Mouse (Mus musculus) thymus, adult 2 months (tissue): ENCODE measurements around the gene Kcnt2. TPM values are rescaled to one million over a fixed set of nuclear protein-coding genes. Genes with fewer than 3 reads are reported as not detected.

Source experiments
- DNase-seq: peaks from one replicate; pipeline ENCODE4 v3.0.0; 2021
- H3K27ac ChIP-seq: fragments of 200-500 bp; 2 replicates; pipeline ENCODE4 v1.5.1; 2012; ENCODE audit warnings: low read length, control low read depth; ENCODE audit not compliant: control insufficient read depth, insufficient read depth
- H3K27me3 ChIP-seq: fragments of 200-500 bp; 2 replicates; pipeline ENCODE4 v1.6.1; 2012; ENCODE audit warnings: mild to moderate bottlenecking, low read length, moderate library complexity, mixed read lengths; ENCODE audit not compliant: control insufficient read depth, insufficient read depth
- H3K36me3 ChIP-seq: fragments of 200-500 bp; 2 replicates; pipeline ENCODE4 v1.6.1; 2012; ENCODE audit warnings: mild to moderate bottlenecking, low read length, moderate library complexity; ENCODE audit not compliant: control insufficient read depth, insufficient read depth
- H3K4me1 ChIP-seq: fragments of 200-500 bp; replicated peaks from 2 replicates; pipeline ENCODE4 v1.6.1; 2012; ENCODE audit warnings: low read length; ENCODE audit not compliant: control insufficient read depth, insufficient read depth
- H3K4me3 ChIP-seq: fragments of 200-500 bp; 2 replicates; pipeline ENCODE4 v1.5.1; 2012; ENCODE audit warnings: mild to moderate bottlenecking, low read length, control low read depth, moderate library complexity; ENCODE audit not compliant: control insufficient read depth, insufficient read depth
- CTCF ChIP-seq: fragments of 200-500 bp; IDR thresholded peaks from 2 replicates; pipeline ENCODE4 v1.5.1; 2012; ENCODE audit warnings: mild to moderate bottlenecking, control low read depth, low read length, moderate library complexity, borderline replicate concordance; ENCODE audit not compliant: control insufficient read depth, poor library complexity, insufficient read depth; ENCODE audit errors: extremely low read depth
- POLR2A ChIP-seq: fragments of 200-500 bp; IDR thresholded peaks from 2 replicates; pipeline ENCODE4 v1.6.1; 2012; ENCODE audit warnings: mild to moderate bottlenecking, low read length, control low read depth, moderate library complexity; ENCODE audit not compliant: control insufficient read depth, poor library complexity, insufficient read depth; ENCODE audit errors: extremely low read depth
- WGBS: fragments of 180-500 bp; shearing (Covaris S2); methylation state at CpG from one replicate; pipeline ENCODE4 v1.1.7; 2018; 5-methylcytosine and 5-hydroxymethylcytosine counted together
- polyA plus RNA-seq: library from polyadenylated mRNA; depleted of rRNA; stranded (reverse); fragments of >200 nt; gene quantifications from 2 replicates; pipeline ENCODE4 v1.2.3, GENCODE M21; 2012

The Kcnt2 gene
- polyA plus RNA-seq, 1 experiment, result 0.05 TPM

GRCm38 (mm10) chr1:140588302-140588701 lies 342.3 kb downstream of the Kcnt2 start:
- H3K27ac ChIP-seq, result no peak overlapping the region
- no peak overlapping the region for H3K4me3 ChIP-seq
- H3K4me1 ChIP-seq, result no peaks in the 10 kb centered on the region
- DNase-seq, result no peak
- no peaks in the 10 kb centered on the region for H3K27me3 ChIP-seq
- 81% methylated on average over 3 of the region's 3 CpGs for WGBS
- no peak for TF ChIP-seq POLR2A
- TF ChIP-seq CTCF, result no peak
- H3K36me3 ChIP-seq, result no peaks in the 10 kb centered on the region

- no peak overlapping the region for H3K4me3 ChIP-seq
- H3K36me3 ChIP-seq, result no peaks in the 10 kb centered on the region
- DNase-seq, result no peak
- H3K27ac ChIP-seq, result no peak overlapping the region
- no peaks in the 10 kb centered on the region for H3K27me3 ChIP-seq
- WGBS, result 89% methylated on average over 4 of the region's 4 CpGs
- TF ChIP-seq CTCF, result no peak
- no peak for TF ChIP-seq POLR2A
- H3K4me1 ChIP-seq, result no peaks in the 10 kb centered on the region
These were observed 362.9 kb downstream of the Kcnt2 start for GRCm38 (mm10) chr1:140608765-140609297.

- WGBS, result 83% methylated on average over 1 of the region's 1 CpGs
- DNase-seq, result no peak
- Histone ChIP-seq H3K4me1 (no peaks in the 10 kb centered on the region), H3K4me3 (no peak overlapping the region), H3K27me3 (no peaks in the 10 kb centered on the region), H3K36me3 (no peaks in the 10 kb centered on the region), H3K27ac (no peak overlapping the region)
- TF ChIP-seq POLR2A, result no peak
- TF ChIP-seq CTCF, result no peak
These were observed 367.1 kb downstream of the Kcnt2 start for GRCm38 (mm10) chr1:140613101-140613500.

GRCm38 (mm10) chr1:140614840-140615239 lies 368.9 kb downstream of the Kcnt2 start:
- no peak for DNase-seq
- Histone ChIP-seq H3K27me3 (no peaks in the 10 kb centered on the region), H3K4me3 (no peak overlapping the region), H3K4me1 (no peaks in the 10 kb centered on the region), H3K36me3 (no peaks in the 10 kb centered on the region), H3K27ac (no peak overlapping the region)
- TF ChIP-seq POLR2A (no peak), CTCF (no peak)
- WGBS, result 90% methylated on average over 2 of the region's 2 CpGs

GRCm38 (mm10) chr1:140618164-140618563 lies 372.2 kb downstream of the Kcnt2 start:
- Histone ChIP-seq H3K27me3 (no peaks in the 10 kb centered on the region), H3K4me3 (no peak overlapping the region), H3K4me1 (no peaks in the 10 kb centered on the region), H3K27ac (no peak overlapping the region), H3K36me3 (no peaks in the 10 kb centered on the region)
- TF ChIP-seq POLR2A (no peak), CTCF (no peak)
- no peak for DNase-seq

GRCm38 (mm10) chr1:140624918-140625317 lies 379.0 kb downstream of the Kcnt2 start:
- no peak for TF ChIP-seq CTCF
- TF ChIP-seq POLR2A, result no peak
- Histone ChIP-seq H3K27me3 (no peaks in the 10 kb centered on the region), H3K36me3 (no peaks in the 10 kb centered on the region), H3K27ac (no peak overlapping the region), H3K4me1 (no peaks in the 10 kb centered on the region), H3K4me3 (no peak overlapping the region)
- no peak for DNase-seq
